Mouse (Mus musculus) cerebellum, adult 2 months (tissue): ENCODE measurements around the gene Igsf21.

Source experiments
- CTCF ChIP-seq: fragments of 200-500 bp; IDR thresholded peaks from 2 replicates; pipeline ENCODE4 v1.5.1; 2011; ENCODE audit warnings: low read depth, mild to moderate bottlenecking, control low read depth, low read length, moderate library complexity, borderline replicate concordance; ENCODE audit not compliant: insufficient read depth
- POLR2A ChIP-seq: fragments of 200-500 bp; IDR thresholded peaks from 2 replicates; pipeline ENCODE4 v1.6.1; 2011; ENCODE audit warnings: low read length, control low read depth, borderline replicate concordance; ENCODE audit not compliant: insufficient read depth

DNA sequence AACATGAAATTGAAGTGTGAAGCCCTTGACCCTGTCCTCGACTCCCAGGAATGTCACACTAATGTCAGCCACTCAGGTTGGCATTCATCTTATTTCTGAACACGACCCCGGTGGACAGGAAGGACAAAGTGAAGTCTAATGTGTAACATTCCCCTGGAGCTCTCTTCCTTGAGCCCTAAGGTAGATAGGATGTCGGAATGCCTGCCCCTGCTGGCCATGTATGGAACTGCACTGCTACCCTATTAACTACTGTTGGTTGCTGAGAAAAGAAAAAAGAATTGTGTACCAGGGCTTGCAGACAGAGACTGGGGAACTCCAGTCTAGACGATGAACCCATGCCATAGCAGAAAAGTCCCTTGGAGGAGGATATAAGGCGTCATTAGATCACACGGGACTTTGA lies 93.5 kb downstream of the Igsf21 start:
- TF ChIP-seq CTCF (peak; percentile 86), POLR2A (no peak)
